Mouse (Mus musculus) CD4-positive, CD25-positive, alpha-beta regulatory T cell (primary cell): ENCODE measurements around the gene Atp8a1. TPM values are rescaled to one million over a fixed set of nuclear protein-coding genes. Genes with fewer than 3 reads are reported as not detected.

ENCODE experiments used
- polyA plus RNA-seq: library from polyadenylated mRNA; unstranded; fragments of 100-300 nt; shearing (Covaris generic); gene quantifications from one replicate; pipeline ENCODE4 v1.2.1, GENCODE M21; 2017

The Atp8a1 gene
- polyA plus RNA-seq, result 37.5 TPM

DNA sequence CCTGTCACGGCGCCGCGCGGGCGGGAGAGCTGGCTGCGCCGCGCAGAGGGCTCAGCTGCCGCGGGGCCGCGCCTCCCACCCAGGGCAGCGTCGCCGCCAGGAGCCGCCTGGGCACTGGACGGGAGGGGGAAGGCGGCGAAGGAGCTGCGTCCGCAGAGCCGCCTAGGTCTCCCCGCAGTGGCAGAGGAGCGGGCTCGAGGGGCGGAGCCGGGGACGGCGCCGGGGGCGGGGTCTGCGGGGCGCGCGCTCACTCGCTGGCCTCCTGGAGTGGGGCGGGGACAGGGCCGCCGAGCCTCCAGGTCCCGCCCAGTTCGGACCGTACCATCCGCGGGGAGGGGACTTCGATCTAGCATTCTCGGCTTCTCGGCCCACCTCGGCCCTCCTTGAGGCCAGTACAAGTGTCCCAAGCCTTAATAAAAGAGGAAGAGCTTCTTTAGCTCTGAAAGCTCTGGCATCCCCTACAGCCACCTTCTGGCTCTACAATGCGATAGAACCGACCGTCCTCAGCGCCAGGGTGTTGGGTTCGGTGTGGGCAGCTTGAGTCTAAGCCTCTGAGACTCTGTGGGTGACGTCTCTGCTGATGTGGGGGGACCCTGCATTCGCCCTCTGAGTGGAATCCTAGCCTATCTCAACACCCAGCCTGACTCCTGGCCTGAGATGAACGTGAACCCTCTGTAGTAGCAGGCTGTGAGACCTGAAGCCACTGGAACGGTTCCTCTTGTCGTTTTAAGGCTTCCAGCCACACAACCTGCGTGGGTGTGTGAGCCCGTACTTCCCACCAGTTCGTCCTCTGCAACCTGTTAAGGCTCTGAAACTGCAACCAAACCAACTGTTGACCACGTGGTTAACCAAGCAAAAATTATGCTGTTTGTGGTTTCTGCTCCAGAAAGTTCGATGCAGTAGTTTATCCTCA lies at the start of gene Atp8a1:
Gene Atp8a1, minus strand, starts transcription at position 182 of the 913 bp plus-strand sequence.

DNA sequence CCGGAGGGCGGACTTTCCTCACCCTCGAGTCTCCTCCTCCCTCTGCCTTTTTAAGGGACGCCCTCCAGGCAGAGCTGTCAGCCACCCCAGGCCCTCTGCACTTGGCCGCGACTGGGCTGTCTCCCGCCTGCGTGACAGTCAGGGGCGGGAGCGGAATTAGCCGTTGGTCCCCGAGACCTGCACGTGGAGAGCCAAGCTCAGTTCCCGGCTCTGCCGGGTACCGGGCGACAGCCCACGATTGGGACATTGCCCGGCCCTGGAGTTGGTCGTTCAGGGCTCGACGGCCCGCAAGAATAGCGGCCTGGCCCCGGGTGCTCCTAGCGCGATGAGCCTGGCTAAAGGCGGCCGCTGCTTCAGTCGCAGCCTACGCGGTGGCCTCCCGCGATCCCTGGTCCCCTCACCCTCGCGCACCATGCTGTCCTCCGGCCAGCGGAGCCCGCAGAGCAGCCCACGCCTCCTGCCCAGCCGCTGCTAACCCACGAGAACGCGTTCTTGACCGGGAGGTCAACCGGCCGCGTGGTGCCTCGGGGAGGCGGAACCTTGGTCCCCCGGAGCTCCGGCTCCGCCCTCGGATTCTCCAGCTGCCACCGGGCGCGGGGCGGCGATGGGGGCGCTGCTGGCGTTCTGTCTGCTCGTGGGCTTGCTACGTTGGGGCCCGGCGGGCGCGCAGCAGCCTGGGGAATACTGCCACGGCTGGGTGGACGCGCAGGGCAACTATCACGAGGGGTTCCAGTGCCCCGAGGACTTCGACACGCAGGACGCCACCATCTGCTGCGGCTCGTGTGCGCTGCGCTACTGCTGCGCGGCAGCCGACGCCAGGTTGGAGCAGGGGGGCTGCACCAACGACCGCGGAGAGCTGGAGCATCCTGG lies 239.2 kb downstream of the Atp8a1 start, which contains the start of gene Shisa3:
Gene Shisa3, plus strand, starts transcription at position 79 of the 870 bp plus-strand sequence.

Other genes starting within 250 kb of the Atp8a1 start
- gene Shisa3, start 239.6 kb downstream of the Atp8a1 start, polyA plus RNA-seq, result 0.08 TPM
- gene Gm5108, start 94.2 kb upstream of the Atp8a1 start, polyA plus RNA-seq, result not detected
- not detected for gene Gm21905, start 99.0 kb upstream of the Atp8a1 start, polyA plus RNA-seq
- not detected for gene Grxcr1, start 184.4 kb upstream of the Atp8a1 start, polyA plus RNA-seq